Mouse (Mus musculus) kidney, adult 8-10 months (tissue): Measurements from ENCODE around the gene Nlrp10.

ENCODE experiments used
- DNase-seq, 2 experiments: peaks; one replicate each; pipeline ENCODE4 v3.0.0; 2022

The Nlrp10 gene

DNA sequence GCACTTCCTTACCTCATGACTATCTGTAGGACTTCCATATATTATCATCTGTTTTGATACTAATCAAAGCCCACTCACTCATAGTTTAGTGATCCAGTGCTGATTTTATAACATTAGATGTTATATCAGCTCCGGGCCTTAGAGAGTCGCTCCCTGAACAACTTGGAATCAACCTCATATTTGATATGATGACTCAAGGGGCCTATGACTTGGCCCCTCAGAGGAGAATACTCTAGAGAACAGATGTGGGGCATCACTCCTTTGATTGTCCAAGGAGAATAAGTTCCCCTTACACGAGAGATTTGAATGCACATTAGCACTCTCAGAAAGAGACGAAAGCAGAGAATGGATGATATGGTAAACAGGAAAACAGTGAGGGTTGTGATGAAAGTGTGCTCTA is 45.1 kb downstream of the Nlrp10 start, which contains the start of gene Olfr518:
Olfr518 (minus strand) TSS at position 101 of the 400 bp plus-strand sequence.
- no peak for DNase-seq

DNA sequence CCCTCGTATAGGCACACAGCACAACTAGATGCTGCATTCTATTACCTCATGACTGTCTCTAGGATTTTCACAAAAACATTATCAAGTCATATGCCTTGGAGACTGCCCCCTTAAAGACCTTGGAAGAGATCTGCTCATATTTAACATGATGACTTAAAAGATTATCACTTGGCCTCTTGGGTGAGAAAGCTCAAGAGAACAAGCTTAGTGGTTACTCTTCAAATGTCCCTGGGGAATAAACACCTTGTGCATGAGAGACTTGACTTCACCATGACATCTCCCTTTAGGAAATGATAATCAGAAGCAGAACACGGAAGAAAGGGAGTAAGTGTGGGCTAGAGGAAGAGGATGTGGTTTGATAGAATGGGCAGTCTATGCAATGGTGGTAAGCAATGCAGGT is 57.7 kb downstream of the Nlrp10 start, which contains the start of gene Olfr517:
Olfr517 (minus strand) TSS at position 101 of the 400 bp plus-strand sequence.
- no peak for DNase-seq
